Mouse (Mus musculus) G1E (cell line): ENCODE measurements around the gene Rere.

Experiments
- CTCF ChIP-seq: IDR thresholded peaks from 2 replicates; pipeline ENCODE4 v1.5.1; 2012; ENCODE audit warnings: low read depth, low read length, inconsistent platforms, mixed read lengths
- GATA1 ChIP-seq: IDR thresholded peaks from 2 replicates; pipeline ENCODE4 v1.6.1; 2012; ENCODE audit warnings: borderline replicate concordance, low read length, inconsistent platforms, mixed read lengths
- GATA2 ChIP-seq: IDR thresholded peaks from 2 replicates; pipeline ENCODE4 v1.6.1; 2012; ENCODE audit warnings: low read depth, low read length, inconsistent platforms, borderline replicate concordance
- POLR2AphosphoS5 ChIP-seq: IDR thresholded peaks from 2 replicates; pipeline ENCODE4 v1.6.1; 2012; ENCODE audit warnings: low read depth, low read length, inconsistent platforms; ENCODE audit not compliant: insufficient replicate concordance
- TAL1 ChIP-seq: conservative IDR thresholded peaks from 2 replicates; pipeline ENCODE4 v1.6.1; 2012; ENCODE audit warnings: low read depth, low read length, inconsistent platforms, mixed read lengths

- no peak for TF ChIP-seq CTCF
- TF ChIP-seq TAL1 = no peak
- no peak for TF ChIP-seq GATA1
- TF ChIP-seq POLR2AphosphoS5 = no peak
- TF ChIP-seq GATA2 = no peak
These were observed 107.1 kb downstream of the Rere start for GRCm38 (mm10) chr4:150388518-150388917.
